Mouse (Mus musculus) hindbrain, embryonic 14.5 days (tissue): ENCODE measurements at regions not wholly inside any gene's neighbourhood (a gene's known extent, or its start where the extent isn't known, plus 50 kb on each side); places are given as distances from the start of the nearest gene placed in this dataset.

Source experiments
- ATAC-seq: fragments of 200-750 bp; cut with Nextera tagmentation; 2 replicates; pipeline ENCODE4 v1.8.0; 2017; ENCODE audit warnings: moderate number of reproducible peaks, mild to moderate bottlenecking, moderate TSS enrichment, moderate library complexity; ENCODE audit not compliant: low FRiP score
- DNase-seq: peaks from one replicate; pipeline ENCODE4 v3.0.0-alpha.2; 2015; ENCODE audit warnings: low spot score
- H3K27ac ChIP-seq: fragments of 300-500 bp; sonication (generic); 2 replicates; pipeline ENCODE4 v1.5.1; 2014; ENCODE audit warnings: mild to moderate bottlenecking, moderate library complexity
- H3K27me3 ChIP-seq: fragments of 300-500 bp; sonication (generic); 2 replicates; pipeline ENCODE4 v1.6.1; 2014; ENCODE audit warnings: mild to moderate bottlenecking, low read length, mixed read lengths; ENCODE audit not compliant: control insufficient read depth, insufficient read depth
- H3K36me3 ChIP-seq: fragments of 300-500 bp; sonication (generic); replicated peaks from 2 replicates; pipeline ENCODE4 v1.6.1; 2014; ENCODE audit not compliant: control insufficient read depth, insufficient read depth
- H3K4me1 ChIP-seq: fragments of 300-500 bp; sonication (generic); replicated peaks from 2 replicates; pipeline ENCODE4 v1.6.1; 2014; ENCODE audit warnings: antibody characterized with exemption, low read length, mixed read lengths; ENCODE audit not compliant: control insufficient read depth, insufficient read depth
- H3K4me2 ChIP-seq: fragments of 300-500 bp; sonication (generic); replicated peaks from 2 replicates; pipeline ENCODE4 v1.6.1; 2014; ENCODE audit warnings: mild to moderate bottlenecking, moderate library complexity
- H3K4me3 ChIP-seq: fragments of 300-500 bp; sonication (generic); replicated peaks from 2 replicates; pipeline ENCODE4 v1.5.1; 2014; ENCODE audit warnings: mild to moderate bottlenecking, low read length
- H3K9ac ChIP-seq: fragments of 300-500 bp; sonication (generic); 2 replicates; pipeline ENCODE4 v1.6.1; 2014
- H3K9me3 ChIP-seq: fragments of 300-500 bp; sonication (generic); 2 replicates; pipeline ENCODE4 v1.6.1; 2016; ENCODE audit warnings: low read length; ENCODE audit not compliant: control insufficient read depth
- WGBS: fragments of 180-500 bp; shearing (Covaris S2); extraction: QIAGEN DNeasy Blood & Tissue Kit; methylation state at CpG from one replicate; pipeline ENCODE4 v1.1.7; 2014; 5-methylcytosine and 5-hydroxymethylcytosine counted together

DNA sequence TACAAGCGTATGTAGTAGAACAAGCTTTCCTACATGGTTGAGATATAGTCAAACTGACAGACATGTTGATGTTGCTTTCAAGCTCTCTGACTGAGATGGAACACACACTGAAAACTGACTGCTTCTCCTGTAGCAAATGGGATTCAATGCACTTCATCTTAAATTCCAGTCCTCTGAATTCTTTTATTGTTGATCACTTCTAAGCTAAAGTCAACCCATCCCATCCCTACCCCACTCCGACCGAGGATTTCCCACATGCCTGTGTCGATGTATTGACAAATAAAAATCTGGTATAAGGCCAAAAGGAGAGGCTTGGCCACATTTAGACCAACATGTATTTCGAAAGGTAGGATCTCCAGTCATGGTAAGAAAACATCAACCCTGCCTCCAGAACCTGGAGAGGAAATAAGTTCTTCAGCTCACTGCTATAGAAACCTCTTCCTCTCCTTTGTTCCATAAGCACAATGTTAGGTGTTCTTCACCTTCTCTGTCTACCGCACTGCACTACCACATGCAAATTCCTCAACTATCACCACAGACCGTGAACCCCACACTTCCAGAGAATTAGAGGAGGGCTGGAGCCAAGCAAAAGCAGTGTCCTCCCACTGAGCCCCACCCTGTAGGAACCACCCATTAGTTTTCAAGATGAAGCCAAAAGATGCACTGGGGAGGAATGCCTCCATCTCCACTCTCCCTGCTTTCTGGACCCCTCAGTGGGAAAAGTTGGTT lies 330.1 kb downstream of the Klf6 start:
- H3K4me3 ChIP-seq: no peak overlapping the region
- H3K4me2 ChIP-seq: no peak overlapping the region
- no peak overlapping the region for H3K9ac ChIP-seq
- no peaks in the 10 kb centered on the region for H3K27me3 ChIP-seq
- peaks cover 10% of the 10 kb centered on the region for H3K4me1 ChIP-seq
- WGBS: 93% methylated on average over 7 of the region's 7 CpGs
- H3K9me3 ChIP-seq: no peaks in the 10 kb centered on the region
- DNase-seq: no peak
- no peak for ATAC-seq
- H3K27ac ChIP-seq: no peak overlapping the region
- no peaks in the 10 kb centered on the region for H3K36me3 ChIP-seq

DNA sequence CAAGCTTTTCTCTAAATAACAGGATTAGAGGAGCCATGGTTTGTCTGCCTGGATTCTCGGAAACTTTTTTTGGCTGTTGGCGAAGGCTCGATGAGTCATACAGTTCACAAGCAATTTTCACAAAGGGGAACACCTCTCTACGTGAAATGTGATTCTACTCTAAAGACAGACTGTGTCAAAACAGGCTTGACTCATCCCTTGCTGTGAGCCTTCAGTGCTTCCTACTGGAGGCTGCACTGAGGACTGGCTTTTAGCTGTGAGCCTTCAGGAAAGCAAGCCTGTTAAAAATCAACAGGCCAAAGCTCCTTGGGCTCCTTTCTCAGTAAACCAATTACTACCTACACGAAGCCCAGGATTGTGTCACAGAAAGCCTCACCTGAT lies 330.6 kb downstream of the Klf6 start:
- no peak for DNase-seq
- Histone ChIP-seq H3K9me3 (no peaks in the 10 kb centered on the region), H3K27me3 (no peaks in the 10 kb centered on the region), H3K4me3 (no peak overlapping the region), H3K4me1 (peaks cover 10% of the 10 kb centered on the region), H3K4me2 (no peak overlapping the region), H3K36me3 (no peaks in the 10 kb centered on the region), H3K27ac (no peak overlapping the region), H3K9ac (no peak overlapping the region)
- ATAC-seq: no peak
- 62% methylated on average over 5 of the region's 5 CpGs for WGBS

GRCm38 (mm10) chr13:6196690-6197089 lies 335.4 kb downstream of the Klf6 start:
- Histone ChIP-seq H3K4me2 (no peak overlapping the region), H3K27me3 (no peaks in the 10 kb centered on the region), H3K9me3 (no peaks in the 10 kb centered on the region), H3K9ac (no peak overlapping the region), H3K4me1 (peaks cover 10% of the 10 kb centered on the region), H3K27ac (no peak overlapping the region), H3K4me3 (no peak overlapping the region), H3K36me3 (no peaks in the 10 kb centered on the region)
- ATAC-seq: no peak
- DNase-seq: no peak
- WGBS: 78% methylated on average over 5 of the region's 5 CpGs

GRCm38 (mm10) chr13:6199107-6199506 lies 337.8 kb downstream of the Klf6 start:
- H3K9me3 ChIP-seq: no peaks in the 10 kb centered on the region

DNA sequence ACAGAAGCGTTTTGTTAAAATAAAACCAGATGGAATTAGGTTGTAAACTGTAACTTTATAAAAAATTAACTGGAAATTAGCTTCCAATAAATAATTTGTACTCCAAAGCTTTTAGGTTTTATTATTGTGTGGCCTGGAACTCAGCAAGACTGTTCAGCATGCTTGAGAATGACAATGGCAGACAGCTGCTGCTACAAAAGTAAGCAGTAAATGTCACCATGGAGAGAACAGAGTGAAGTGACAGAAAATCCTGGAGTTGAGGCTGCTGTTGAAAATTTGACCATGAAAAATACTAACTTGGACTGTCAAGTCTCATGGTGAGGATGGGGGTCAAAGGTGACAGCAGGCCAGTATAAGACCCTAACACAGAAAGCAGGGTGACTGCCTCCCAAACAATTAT lies 340.2 kb downstream of the Klf6 start:
- H3K27me3 ChIP-seq: no peaks in the 10 kb centered on the region
- H3K9ac ChIP-seq: no peak overlapping the region
- H3K4me1 ChIP-seq: no peaks in the 10 kb centered on the region
- no peak overlapping the region for H3K4me2 ChIP-seq
- WGBS: 88% methylated on average over 1 of the region's 1 CpGs
- ATAC-seq: no peak
- no peak overlapping the region for H3K4me3 ChIP-seq
- no peaks in the 10 kb centered on the region for H3K9me3 ChIP-seq
- DNase-seq: no peak
- no peaks in the 10 kb centered on the region for H3K36me3 ChIP-seq
- H3K27ac ChIP-seq: no peak overlapping the region

More at GRCm38 (mm10) chr13:6199107-6199506, 337.8 kb downstream of the Klf6 start:
- WGBS: 79% methylated on average over 6 of the region's 6 CpGs
- Histone ChIP-seq H3K4me3 (no peak overlapping the region), H3K4me1 (no peaks in the 10 kb centered on the region), H3K4me2 (no peak overlapping the region), H3K9ac (no peak overlapping the region), H3K27me3 (no peaks in the 10 kb centered on the region), H3K36me3 (no peaks in the 10 kb centered on the region), H3K27ac (no peak overlapping the region)
- ATAC-seq (no peak), DNase-seq (no peak)

- 91% methylated on average over 4 of the region's 4 CpGs for WGBS
- H3K27me3 ChIP-seq: no peaks in the 10 kb centered on the region
Measured at GRCm38 (mm10) chr13:6204801-6205200, 343.1 kb upstream of the Pitrm1 start.

DNA sequence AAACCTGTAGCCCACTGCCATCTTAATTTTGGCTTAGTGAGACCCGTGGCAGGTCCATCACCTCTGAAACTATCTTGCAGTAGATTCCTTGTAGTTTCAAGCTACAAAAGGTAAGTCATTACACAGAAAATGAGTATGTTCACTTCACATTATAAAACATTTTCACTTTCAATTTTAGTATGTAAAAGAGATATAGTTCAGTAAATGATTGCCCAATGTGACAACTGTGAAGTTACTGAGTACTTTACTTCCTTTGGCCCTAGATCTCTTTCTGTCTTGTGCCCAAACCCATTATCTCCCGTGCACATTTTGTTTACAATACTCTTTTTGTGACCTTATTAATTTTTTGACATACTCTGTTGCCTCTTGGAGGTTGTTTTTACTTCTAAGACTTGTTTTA lies 335.4 kb upstream of the Pitrm1 start:
- no peak overlapping the region for H3K4me2 ChIP-seq
- 90% methylated on average over 2 of the region's 2 CpGs for WGBS
- H3K4me1 ChIP-seq: no peaks in the 10 kb centered on the region
- H3K9me3 ChIP-seq: no peaks in the 10 kb centered on the region
- H3K27ac ChIP-seq: no peak overlapping the region
- H3K4me3 ChIP-seq: no peak overlapping the region
- H3K27me3 ChIP-seq: no peaks in the 10 kb centered on the region
- H3K36me3 ChIP-seq: no peaks in the 10 kb centered on the region
- no peak overlapping the region for H3K9ac ChIP-seq
- no peak for ATAC-seq
- DNase-seq: no peak

More at GRCm38 (mm10) chr13:6204801-6205200, 343.1 kb upstream of the Pitrm1 start:
- no peak overlapping the region for H3K4me2 ChIP-seq
- no peaks in the 10 kb centered on the region for H3K36me3 ChIP-seq
- no peak overlapping the region for H3K9ac ChIP-seq
- H3K9me3 ChIP-seq: no peaks in the 10 kb centered on the region
- no peak overlapping the region for H3K4me3 ChIP-seq
- DNase-seq: no peak
- ATAC-seq: no peak
- H3K27ac ChIP-seq: no peak overlapping the region
- H3K4me1 ChIP-seq: no peaks in the 10 kb centered on the region

DNA sequence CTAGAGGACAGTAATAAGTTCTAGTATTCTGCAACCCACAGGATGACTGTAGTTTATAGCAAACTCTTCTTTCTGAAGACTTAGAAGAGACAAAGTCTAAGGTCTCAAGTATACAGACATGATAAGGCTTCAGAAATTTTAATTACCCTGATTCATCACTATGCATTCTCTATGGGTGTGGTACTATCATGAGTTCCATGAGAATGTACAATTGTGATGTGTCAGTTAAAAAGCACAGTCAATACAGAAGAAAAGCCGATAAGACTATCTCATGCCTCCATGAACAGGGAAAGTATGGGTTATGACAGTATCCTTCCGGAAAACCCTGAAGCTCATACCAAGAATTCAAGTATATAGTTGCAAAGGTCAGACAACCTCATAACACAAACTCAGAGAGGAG lies 333.8 kb upstream of the Pitrm1 start:
- no peaks in the 10 kb centered on the region for H3K4me1 ChIP-seq
- no peak overlapping the region for H3K4me2 ChIP-seq
- DNase-seq: no peak
- no peak overlapping the region for H3K4me3 ChIP-seq
- no peaks in the 10 kb centered on the region for H3K9me3 ChIP-seq
- H3K36me3 ChIP-seq: no peaks in the 10 kb centered on the region
- ATAC-seq: no peak
- WGBS: 92% methylated on average over 2 of the region's 2 CpGs
- H3K9ac ChIP-seq: no peak overlapping the region
- no peak overlapping the region for H3K27ac ChIP-seq
- H3K27me3 ChIP-seq: no peaks in the 10 kb centered on the region

GRCm38 (mm10) chr13:6226087-6226643 lies 321.8 kb upstream of the Pitrm1 start:
- Histone ChIP-seq H3K4me1 (no peaks in the 10 kb centered on the region), H3K9ac (no peak overlapping the region), H3K27ac (no peak overlapping the region), H3K4me3 (no peak overlapping the region), H3K36me3 (no peaks in the 10 kb centered on the region), H3K4me2 (no peak overlapping the region), H3K27me3 (no peaks in the 10 kb centered on the region), H3K9me3 (no peaks in the 10 kb centered on the region)
- WGBS: 84% methylated on average over 7 of the region's 7 CpGs
- ATAC-seq: no peak
- no peak for DNase-seq
